ENCODE assay signal across 18 mouse cellular contexts in the genomic region with DNA sequence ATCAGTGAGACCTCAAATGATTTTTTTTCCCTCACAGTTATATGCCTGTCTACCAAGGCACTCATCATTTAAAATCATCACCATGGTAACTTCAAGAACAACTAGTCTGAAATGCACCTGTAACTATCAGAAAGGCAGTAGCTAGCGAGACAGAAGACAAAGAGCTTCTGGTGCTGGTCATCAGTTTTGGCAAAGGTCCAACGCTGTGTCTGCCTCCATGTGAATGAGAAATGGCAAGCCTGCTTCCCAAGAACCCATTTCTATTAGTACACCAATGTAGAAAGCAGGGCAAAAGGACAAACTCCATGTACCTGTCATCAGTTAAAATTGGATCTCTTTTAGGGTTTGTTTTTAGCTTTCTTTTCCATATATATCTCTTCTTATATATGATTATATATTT.
DNase-seq lines count a peak whose midpoint lies in the region.
"Had no signal": no experiment of that assay in that cellular context is flagged by ENCODE, and none has a peak within 500 bp of the region (broad histone marks: within the 10 kb centered on the region; RNA-seq: fewer than 3 reads in every experiment).

No protein-coding gene starts in this region.

- intact Hi-C loops in left cerebral cortex, postnatal 4 days (cut with DNase I), result no loop called here
- intact Hi-C loops in left cerebral cortex, postnatal 25 days (cut with DNase I), result no loop called here

- DNase-seq in cerebellum, postnatal 14 days, result peak; percentile 39 to 57
- DNase-seq in cerebellum, adult 8-10 months, result no peak
- peak; percentile 37 for DNase-seq in left cerebral cortex, postnatal 4 days
- DNase-seq in left cerebral cortex, postnatal 25 days (ENCODE audit: low spot score in 2 of 2), result no peak
- DNase-seq in right cerebral cortex, postnatal 4 days, result peak; percentile 3
- DNase-seq in right cerebral cortex, postnatal 36 days (ENCODE audit: low spot score in 2 of 2), result no peak
- DNase-seq: adrenal gland, postnatal 14 days; B cell, adult 2 months; cerebellum, adult 11 months; cerebellum, adult 9-11 months; gastrocnemius, adult 2 months; gastrocnemius, postnatal 36 days; heart, adult 18-20 months; heart, postnatal 4 days; kidney, adult 2 months; kidney, postnatal 36 days; liver, postnatal 0 days; lung, postnatal 10 days had no signal

Comparison
In these comparisons a context has a peak if more than half of its experiments do, and no peak if none do; other contexts are left out.
1. DNase-seq: peak in cerebellum, postnatal 14 days (2 of 2), left cerebral cortex, postnatal 4 days (single experiment) and right cerebral cortex, postnatal 4 days (single experiment); none in cerebellum, adult 8-10 months (single experiment), left cerebral cortex, postnatal 25 days (0 of 2) and right cerebral cortex, postnatal 36 days (0 of 2).